Mouse (Mus musculus) neural tube, embryonic 11.5 days (tissue): ENCODE measurements at regions not wholly inside any gene's neighbourhood (a gene's known extent, or its start where the extent isn't known, plus 50 kb on each side); places are given as distances from the start of the nearest gene placed in this dataset.
"Not testable (repeated sequence)": the region's sequence is repeated elsewhere in the genome, so short reads cannot be mapped to it uniquely, and the experiment has no call there.

Experiments used
- ATAC-seq: fragments of 200-750 bp; cut with Nextera tagmentation; 2 replicates; pipeline ENCODE4 v1.8.0; 2017; ENCODE audit warnings: moderate number of reproducible peaks, mild to moderate bottlenecking, moderate TSS enrichment, moderate library complexity; ENCODE audit not compliant: insufficient read depth, low FRiP score, low TSS enrichment
- DNase-seq: peaks from one replicate; pipeline ENCODE4 v3.0.0-alpha.2; 2015; ENCODE audit warnings: low spot score
- H3K27ac ChIP-seq: fragments of 300-500 bp; sonication (generic); 2 replicates; pipeline ENCODE4 v1.5.1; 2014; ENCODE audit warnings: low read depth, mild to moderate bottlenecking, low read length
- H3K27me3 ChIP-seq: fragments of 300-500 bp; sonication (generic); 2 replicates; pipeline ENCODE4 v1.6.1; 2014; ENCODE audit warnings: mild to moderate bottlenecking, low read length, mixed read lengths; ENCODE audit not compliant: control insufficient read depth, insufficient read depth
- H3K36me3 ChIP-seq: fragments of 300-500 bp; sonication (generic); 2 replicates; pipeline ENCODE4 v1.6.1; 2014; ENCODE audit warnings: mild to moderate bottlenecking, low read length, moderate library complexity, mixed read lengths; ENCODE audit not compliant: control insufficient read depth, insufficient read depth
- H3K4me1 ChIP-seq: fragments of 300-500 bp; sonication (generic); 2 replicates; pipeline ENCODE4 v1.6.1; 2014; ENCODE audit warnings: low read length, mixed read lengths; ENCODE audit not compliant: control insufficient read depth, insufficient read depth
- H3K4me2 ChIP-seq: fragments of 300-500 bp; sonication (generic); 2 replicates; pipeline ENCODE4 v1.6.1; 2014; ENCODE audit warnings: low read depth, mild to moderate bottlenecking, moderate library complexity
- H3K4me3 ChIP-seq: fragments of 300-500 bp; sonication (generic); 2 replicates; pipeline ENCODE4 v1.5.1; 2014; ENCODE audit warnings: low read depth, low read length
- H3K9ac ChIP-seq: fragments of 300-500 bp; sonication (generic); 2 replicates; pipeline ENCODE4 v1.6.1; 2014; ENCODE audit warnings: mild to moderate bottlenecking, low read length
- H3K9me3 ChIP-seq: fragments of 300-500 bp; sonication (generic); 2 replicates; pipeline ENCODE4 v1.6.1; 2016; ENCODE audit warnings: low read length; ENCODE audit not compliant: control insufficient read depth
- WGBS: fragments of 180-500 bp; shearing (Covaris S2); extraction: QIAGEN DNeasy Blood & Tissue Kit; methylation state at CpG from one replicate; pipeline ENCODE4 v1.1.7; 2014; 5-methylcytosine and 5-hydroxymethylcytosine counted together

- no peaks in the 10 kb centered on the region for H3K4me1 ChIP-seq
- DNase-seq (no peak), ATAC-seq (no peak)
- H3K9ac ChIP-seq = no peak overlapping the region
- H3K9me3 ChIP-seq = peaks cover 3% of the 10 kb centered on the region; the same call in 1 of the 2 replicates
- H3K36me3 ChIP-seq = no peaks in the 10 kb centered on the region
- no peak overlapping the region for H3K27ac ChIP-seq
- WGBS = 25% methylated on average over 2 of the region's 2 CpGs
- H3K4me3 ChIP-seq = no peak overlapping the region
- H3K4me2 ChIP-seq = no peak overlapping the region
- no peaks in the 10 kb centered on the region for H3K27me3 ChIP-seq
These were observed 335.1 kb downstream of the Adam6a start for GRCm38 (mm10) chr12:113878826-113879225.

GRCm38 (mm10) chr12:113896152-113896551 is 352.4 kb downstream of the Adam6a start:
- Histone ChIP-seq H3K4me2 (no peak overlapping the region), H3K9ac (no peak overlapping the region), H3K27ac (no peak overlapping the region), H3K4me3 (no peak overlapping the region), H3K27me3 (no peaks in the 10 kb centered on the region), H3K9me3 (no peaks in the 10 kb centered on the region), H3K36me3 (no peaks in the 10 kb centered on the region), H3K4me1 (no peaks in the 10 kb centered on the region)
- no peak for DNase-seq
- no peak for ATAC-seq
- 41% methylated on average over 4 of the region's 4 CpGs for WGBS

- Histone ChIP-seq H3K9ac (no peak overlapping the region), H3K36me3 (no peaks in the 10 kb centered on the region), H3K27ac (no peak overlapping the region), H3K4me3 (no peak overlapping the region), H3K9me3 (no peaks in the 10 kb centered on the region), H3K4me2 (no peak overlapping the region), H3K4me1 (no peaks in the 10 kb centered on the region), H3K27me3 (no peaks in the 10 kb centered on the region)
- no peak for ATAC-seq
- DNase-seq = no peak
These were observed 362.8 kb downstream of the Adam6a start for GRCm38 (mm10) chr12:113906459-113906858.

DNA sequence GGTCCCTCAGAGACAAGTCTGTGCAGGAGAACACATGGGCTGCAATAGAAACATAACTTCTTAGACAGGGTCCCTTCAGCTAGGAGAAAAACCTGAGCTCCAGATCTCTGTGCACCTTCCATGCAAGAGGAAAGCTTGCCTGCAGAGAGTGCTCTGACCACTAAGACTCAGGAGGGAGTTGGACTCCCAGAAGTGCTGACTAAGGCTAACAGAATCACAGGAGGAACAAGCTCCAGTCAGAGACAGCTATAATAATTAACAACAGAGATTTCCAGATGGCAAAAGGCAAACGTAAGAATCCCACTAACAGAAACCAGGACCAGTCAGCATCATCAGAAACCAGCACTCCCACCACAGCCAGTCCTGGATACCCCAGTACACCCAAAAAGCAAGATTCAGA is 364.0 kb downstream of the Adam6a start:
- no peaks in the 10 kb centered on the region for H3K27me3 ChIP-seq
- ATAC-seq (no peak), DNase-seq (no peak)
- H3K4me3 ChIP-seq = no peak overlapping the region
- H3K36me3 ChIP-seq = no peaks in the 10 kb centered on the region
- no peak overlapping the region for H3K4me2 ChIP-seq
- H3K9me3 ChIP-seq = no peaks in the 10 kb centered on the region
- no peak overlapping the region for H3K9ac ChIP-seq
- no peaks in the 10 kb centered on the region for H3K4me1 ChIP-seq
- 82% methylated on average over 1 of the region's 1 CpGs for WGBS
- no peak overlapping the region for H3K27ac ChIP-seq

GRCm38 (mm10) chr12:113911770-113912169 is 368.1 kb downstream of the Adam6a start:
- Histone ChIP-seq H3K9me3 (no peaks in the 10 kb centered on the region), H3K4me3 (no peak overlapping the region)
- WGBS = 39% methylated on average over 3 of the region's 3 CpGs

DNA sequence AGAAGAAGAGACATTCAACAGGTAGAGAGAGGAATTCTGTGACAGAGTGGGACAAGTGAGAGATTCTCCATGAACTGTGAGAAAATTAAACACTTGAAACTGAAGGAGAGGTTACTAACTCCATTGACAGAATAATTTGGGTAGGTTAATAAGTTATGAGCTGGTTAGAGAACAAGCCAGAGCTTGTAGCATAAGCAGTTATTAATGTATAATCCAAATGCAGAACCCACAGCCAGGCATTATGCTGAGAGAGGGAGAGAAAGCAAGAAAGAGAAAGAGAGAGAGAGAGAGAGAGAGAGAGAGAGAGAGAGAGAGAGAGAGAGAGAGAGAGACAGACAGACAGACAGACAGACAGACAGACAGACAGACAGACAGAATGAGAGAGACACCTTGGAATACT is 397.0 kb downstream of the Adam6a start:
- Histone ChIP-seq H3K4me3 (no peak overlapping the region), H3K4me2 (no peak overlapping the region), H3K27ac (no peak overlapping the region), H3K9me3 (no peaks in the 10 kb centered on the region), H3K9ac (no peak overlapping the region), H3K4me1 (no peaks in the 10 kb centered on the region), H3K36me3 (no peaks in the 10 kb centered on the region), H3K27me3 (no peaks in the 10 kb centered on the region)
- ATAC-seq (no peak), DNase-seq (no peak)

More at GRCm38 (mm10) chr12:113911770-113912169, 368.1 kb downstream of the Adam6a start:
- no peak overlapping the region for H3K4me2 ChIP-seq
- DNase-seq (no peak), ATAC-seq (no peak)
- H3K36me3 ChIP-seq = no peaks in the 10 kb centered on the region
- H3K27ac ChIP-seq = no peak overlapping the region
- no peak overlapping the region for H3K9ac ChIP-seq
- no peaks in the 10 kb centered on the region for H3K4me1 ChIP-seq
- H3K27me3 ChIP-seq = no peaks in the 10 kb centered on the region

DNA sequence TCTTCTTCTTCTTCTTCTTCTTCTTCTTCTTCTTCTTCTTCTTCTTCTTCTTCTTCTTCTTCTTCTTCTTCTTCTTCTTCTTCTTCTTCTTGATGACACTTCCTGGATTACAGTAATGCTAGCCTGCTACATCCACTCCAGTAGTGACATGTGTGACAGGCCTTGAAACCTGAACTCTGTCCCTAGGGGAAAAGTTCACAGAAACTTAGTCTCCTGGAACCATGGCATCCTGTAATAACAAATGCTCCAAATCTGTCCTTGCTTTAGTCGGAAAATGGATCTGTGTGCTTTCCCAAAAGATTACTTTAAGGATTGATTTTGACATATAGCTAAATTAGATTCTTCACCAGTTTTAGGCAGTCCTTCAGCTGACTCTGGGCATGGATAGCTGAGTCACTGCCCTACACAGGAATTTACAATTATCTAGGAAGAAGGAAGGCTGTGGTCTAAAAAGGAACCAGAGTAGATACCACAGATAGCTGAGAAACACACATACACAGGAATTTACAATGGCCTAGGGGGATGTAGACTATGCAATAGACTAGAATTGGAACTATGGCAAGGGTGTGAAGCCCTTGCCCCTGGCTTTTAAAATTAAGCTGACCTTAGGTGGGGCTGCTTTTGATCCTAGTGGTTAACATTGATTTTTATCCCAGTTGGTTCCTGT is 400.1 kb downstream of the Adam6a start:
- not testable (repeated sequence) for H3K4me3 ChIP-seq, H3K27me3 ChIP-seq, H3K27ac ChIP-seq, H3K9me3 ChIP-seq, ATAC-seq, H3K9ac ChIP-seq, DNase-seq, H3K36me3 ChIP-seq, H3K4me2 ChIP-seq, H3K4me1 ChIP-seq
- 78% methylated on average over 1 of the region's 1 CpGs for WGBS

DNA sequence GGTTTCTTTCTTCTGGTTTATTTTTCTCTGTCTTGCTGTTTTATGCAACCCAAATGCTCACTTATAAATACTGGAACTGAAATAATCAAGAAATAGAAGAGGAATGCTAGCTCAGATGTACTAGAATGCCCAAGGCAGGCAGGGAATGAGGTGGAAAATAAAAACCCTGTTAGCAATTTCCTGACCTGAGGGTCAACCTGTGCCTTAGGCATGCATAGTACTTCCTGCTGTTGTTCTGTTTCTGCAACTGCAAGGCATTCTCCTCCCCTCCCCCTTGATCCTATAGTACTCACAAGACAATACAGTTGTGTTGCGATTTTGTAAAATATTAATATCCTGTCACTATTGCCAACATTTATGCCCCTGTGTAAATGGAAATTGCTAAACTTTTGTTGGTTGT is 402.1 kb downstream of the Adam6a start:
- not testable (repeated sequence) for H3K4me3 ChIP-seq, H3K4me1 ChIP-seq, H3K9me3 ChIP-seq, H3K9ac ChIP-seq, ATAC-seq, H3K4me2 ChIP-seq, H3K27me3 ChIP-seq, H3K36me3 ChIP-seq, DNase-seq, H3K27ac ChIP-seq
- 86% methylated on average over 1 of the region's 1 CpGs for WGBS

DNA sequence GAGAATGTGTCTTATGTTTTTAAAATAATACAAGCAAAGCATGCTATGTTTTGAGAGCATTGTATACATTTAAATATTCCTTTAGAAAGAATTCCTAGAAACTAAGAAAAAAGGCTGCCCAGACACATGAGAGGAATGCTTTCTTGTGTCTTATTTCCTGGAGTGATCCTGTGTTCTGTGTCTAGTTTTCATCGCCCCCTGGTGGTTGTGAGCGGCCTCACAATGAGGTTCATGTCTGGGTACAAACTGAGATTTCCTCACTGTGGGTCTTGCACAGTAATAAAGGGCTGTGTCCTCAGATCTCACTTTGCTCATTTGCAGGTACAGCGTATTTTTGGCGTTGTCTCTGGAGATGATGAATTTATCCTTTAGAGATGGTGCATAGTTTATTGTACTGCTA is 404.3 kb downstream of the Adam6a start:
- not testable (repeated sequence) for H3K9me3 ChIP-seq, ATAC-seq, DNase-seq, H3K27me3 ChIP-seq, H3K4me1 ChIP-seq, H3K36me3 ChIP-seq, H3K4me2 ChIP-seq, H3K9ac ChIP-seq, H3K4me3 ChIP-seq, H3K27ac ChIP-seq
- WGBS = 24% methylated on average over 4 of the region's 4 CpGs
